Mouse (Mus musculus) ZHBTc4 (cell line): ENCODE measurements at regions not wholly inside any gene's neighbourhood (a gene's known extent, or its start where the extent isn't known, plus 50 kb on each side); places are given as distances from the start of the nearest gene placed in this dataset.
A peak's percentile ranks its signal among the peaks of the same experiment; 100 is the strongest.
"Not testable (repeated sequence)": the region's sequence is repeated elsewhere in the genome, so short reads cannot be mapped to it uniquely, and the experiment has no call there.

Experiments
- DNase-seq: peaks from one replicate; pipeline ENCODE4 v3.0.0-alpha.2; 2011; ENCODE audit warnings: low read depth, low spot score

DNA sequence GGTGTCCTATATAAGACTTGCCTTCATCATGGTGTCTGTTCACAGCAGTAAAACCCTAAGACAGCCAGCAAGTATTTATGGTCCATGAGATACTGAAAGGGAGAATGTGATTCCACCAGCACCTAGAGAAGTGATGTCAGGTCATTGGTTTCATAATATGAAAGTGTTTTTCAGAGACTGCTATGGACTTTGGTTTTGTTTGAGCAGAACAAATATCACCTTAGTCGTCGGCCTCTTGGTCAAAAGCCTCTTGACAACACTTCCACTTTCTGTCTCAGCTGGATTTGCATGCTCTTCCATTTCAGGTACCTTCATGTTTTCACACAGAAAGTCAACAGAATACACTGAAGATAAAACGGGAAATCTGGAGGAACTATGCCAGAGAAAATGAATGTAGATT is 56.7 kb upstream of the Lrrc8b start:
- no peak for DNase-seq

DNA sequence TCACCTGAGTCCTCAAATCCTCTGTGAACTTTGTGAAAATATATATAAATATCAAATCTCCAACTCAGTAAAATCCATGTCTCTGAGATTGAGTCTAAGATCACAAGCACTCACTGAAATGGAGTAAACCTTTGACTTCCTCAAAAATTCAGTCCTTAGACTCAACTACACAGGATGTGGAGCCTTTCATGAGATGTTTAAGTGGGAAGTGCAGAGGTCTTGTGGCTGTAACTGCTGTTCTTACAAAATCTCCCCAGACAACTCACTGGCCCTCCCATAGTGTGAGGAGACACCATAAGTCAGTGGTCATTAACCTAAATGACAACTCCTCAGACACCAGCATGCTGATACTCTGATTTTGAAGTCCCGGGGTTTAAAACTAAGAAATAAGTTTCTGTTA is 59.2 kb upstream of the Lrrc8b start:
- not testable (repeated sequence) for DNase-seq

GRCm38 (mm10) chr5:105354041-105354440 is 60.5 kb upstream of the Gbp6 start:
- DNase-seq, result peak; percentile 7

DNA sequence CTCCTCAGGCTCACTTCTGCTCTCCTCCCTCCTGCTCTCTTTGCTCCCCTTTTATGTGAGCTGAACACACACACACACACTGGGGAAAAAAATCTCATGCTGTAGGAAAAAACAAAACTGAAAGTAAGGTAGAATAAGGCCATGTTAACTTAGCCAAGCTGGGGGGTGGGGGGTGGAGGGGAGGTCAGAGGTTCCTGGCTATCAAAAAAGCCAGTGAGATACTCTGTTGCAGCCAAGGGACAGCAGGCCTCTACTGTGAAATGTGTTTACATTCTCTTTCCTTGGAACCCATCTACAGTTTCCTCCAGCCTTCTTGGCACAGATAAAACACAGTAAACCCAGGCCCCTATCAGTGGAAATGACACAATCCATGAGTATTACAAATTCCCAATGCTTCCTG is 53.0 kb upstream of the Gbp6 start:
- no peak for DNase-seq

DNA sequence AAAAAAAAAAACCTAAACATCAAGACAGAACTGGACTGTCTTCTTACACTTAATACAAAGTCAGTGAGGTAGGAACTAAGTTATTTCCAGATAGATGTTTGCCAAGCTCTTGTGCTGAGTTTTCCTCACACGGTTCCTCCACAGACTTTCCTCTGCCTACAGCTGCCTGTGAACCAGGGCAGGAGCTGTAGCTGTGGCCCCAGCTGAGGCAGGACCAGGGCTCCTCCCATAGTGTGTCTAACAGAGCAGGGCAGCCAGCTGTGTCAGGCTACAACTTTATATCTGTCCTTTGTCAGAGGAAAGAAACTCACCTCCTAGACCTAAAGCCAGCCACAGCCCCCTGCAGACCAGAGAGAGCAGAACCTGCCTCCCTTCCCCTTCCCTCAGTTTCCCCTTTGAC is 52.5 kb upstream of the Gbp6 start:
- DNase-seq, result peak; percentile 7

DNA sequence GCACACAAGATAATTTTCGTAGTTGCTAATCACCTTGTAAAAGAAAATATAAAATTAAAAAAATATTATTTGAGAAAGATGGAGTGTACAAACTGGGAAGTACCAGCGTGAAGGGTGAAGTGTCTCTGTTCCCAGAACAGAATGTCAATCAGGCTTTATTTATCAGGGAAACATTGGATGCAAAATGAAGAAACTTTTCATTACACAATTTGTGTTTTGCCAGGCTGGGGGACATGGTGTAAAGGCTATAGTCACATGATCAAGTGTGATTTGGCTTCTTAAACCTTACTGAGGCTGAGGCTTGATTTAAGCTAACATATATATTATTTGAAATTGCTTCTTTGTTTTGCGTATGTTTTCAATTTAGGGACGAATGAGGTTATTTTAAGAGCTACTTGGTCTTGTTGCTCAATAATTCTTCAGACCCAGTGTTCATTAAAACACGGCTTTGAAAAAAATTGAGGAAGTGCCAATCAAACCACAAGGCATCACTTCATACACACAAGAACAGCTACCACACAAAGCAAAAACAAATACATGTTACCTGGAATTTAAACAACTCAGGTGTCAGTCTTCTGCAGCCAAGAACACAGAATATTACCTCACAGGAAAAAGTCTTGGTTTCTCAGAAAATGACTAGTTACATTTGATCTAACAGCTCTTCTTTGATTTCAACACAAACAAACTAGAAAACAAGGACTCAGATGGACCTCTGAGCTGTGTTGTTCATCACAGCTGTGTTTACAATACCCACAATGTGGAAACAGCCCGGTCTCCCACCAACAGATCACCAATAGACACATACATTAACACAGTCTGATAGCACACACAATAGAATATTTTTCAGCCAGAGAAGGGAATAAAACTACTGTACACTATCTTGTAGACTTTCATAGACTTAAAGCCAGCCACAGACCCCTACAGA is 51.6 kb upstream of the Gbp6 start:
- no peak for DNase-seq

DNA sequence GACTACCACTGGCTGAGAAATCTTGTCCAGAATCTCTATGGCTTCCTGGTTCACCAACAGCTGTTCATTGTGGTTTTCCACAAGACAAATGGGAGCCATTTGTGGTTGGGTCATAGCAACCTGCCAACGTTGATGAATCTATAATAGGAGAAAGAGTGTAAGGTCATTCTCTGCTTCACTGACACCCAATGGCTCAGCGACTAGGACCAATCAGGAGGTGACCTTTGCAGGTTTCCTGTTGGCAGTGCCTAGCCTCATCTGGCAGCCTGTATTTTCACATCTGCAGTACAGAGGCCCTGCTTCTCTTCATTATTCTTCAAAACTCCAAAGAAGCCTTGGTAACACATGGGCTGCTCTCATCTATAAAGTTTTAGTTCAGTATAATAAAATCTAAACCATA is 50.3 kb upstream of the Gbp6 start:
- DNase-seq, result not testable (repeated sequence)
